Comparison of ENCODE assay signal across 26 mouse cellular contexts in genomic region chr11:69357690-69358089, GRCm38 (mm10). TPM values are rescaled to one million over a fixed set of nuclear protein-coding genes. Genes with fewer than 3 reads are reported as not detected.
DNase-seq lines count a peak whose midpoint lies in the region; ATAC-seq and TF ChIP-seq lines count a peak whose summit lies in the region.
"Had no signal": no experiment of that assay in that cellular context is flagged by ENCODE, and none has a peak within 500 bp of the region (broad histone marks: within the 10 kb centered on the region; RNA-seq: fewer than 3 reads in every experiment).

No protein-coding gene starts in this region.

- WGBS in embryonic facial prominence, embryonic 14.5 days, result 85% methylated on average over 12 of the region's 12 CpGs
- 89% methylated on average over 12 of the region's 12 CpGs for WGBS in embryonic facial prominence, embryonic 10.5 days
- WGBS in intestine, embryonic 15.5 days, result 83% methylated on average over 12 of the region's 12 CpGs
- WGBS in intestine, postnatal 0 days, result 76% methylated on average over 12 of the region's 12 CpGs
- WGBS in forebrain, embryonic 12.5 days, result 93% methylated on average over 12 of the region's 12 CpGs

- H3K27ac ChIP-seq in embryonic facial prominence, embryonic 14.5 days (replicated peaks; ENCODE audit: low read depth, low read length), result no peak overlapping the region
- H3K27ac ChIP-seq in embryonic facial prominence, embryonic 10.5 days (replicated peaks), result no peak overlapping the region
- no peak overlapping the region for H3K27ac ChIP-seq in intestine, embryonic 15.5 days
- H3K27ac ChIP-seq in intestine, postnatal 0 days (ENCODE audit: low read depth, low read length), result no peak overlapping the region
- H3K27ac ChIP-seq in forebrain, embryonic 12.5 days, result no peak overlapping the region
- H3K27ac ChIP-seq: embryonic facial prominence, embryonic 12.5 days; forebrain, embryonic 13.5 days; heart, embryonic 10.5 days; heart, embryonic 13.5 days; hindbrain, embryonic 12.5 days; hindbrain, embryonic 15.5 days had no signal

- no peaks in the 10 kb centered on the region for H3K9me3 ChIP-seq in embryonic facial prominence, embryonic 14.5 days (ENCODE audit: control insufficient read depth, low read length)
- H3K9me3 ChIP-seq in embryonic facial prominence, embryonic 10.5 days, result no peaks in the 10 kb centered on the region
- H3K9me3 ChIP-seq in intestine, embryonic 15.5 days, result no peaks in the 10 kb centered on the region
- H3K9me3 ChIP-seq in intestine, postnatal 0 days (ENCODE audit: control insufficient read depth), result no peaks in the 10 kb centered on the region
- H3K9me3 ChIP-seq in forebrain, embryonic 12.5 days, result no peaks in the 10 kb centered on the region
- H3K9me3 ChIP-seq: embryonic facial prominence, embryonic 12.5 days; forebrain, embryonic 13.5 days; G1E; heart, embryonic 10.5 days; heart, embryonic 13.5 days; hindbrain, embryonic 12.5 days; hindbrain, embryonic 15.5 days had no signal

- no peaks in the 10 kb centered on the region for H3K79me2 ChIP-seq in myocyte (ENCODE audit: control insufficient read depth, insufficient read depth)

- DNase-seq in embryonic facial prominence, embryonic 14.5 days (ENCODE audit: low spot score), result no peak
- no peak for DNase-seq in embryonic facial prominence, embryonic 10.5 days (ENCODE audit: low spot score)
- DNase-seq in gastrocnemius, postnatal 14 days, result peak; percentile 49
- no peak for DNase-seq in heart, postnatal 14 days
- DNase-seq: adrenal gland, postnatal 10 days; adrenal gland, postnatal 36 days; cerebellum, adult 18-20 months; cerebellum, adult 9-10 months; cerebellum, postnatal 14 days; heart, adult 11 months; kidney, adult 18-20 months had no signal

- no peak for TF ChIP-seq CTCF in intestine, postnatal 0 days (IDR thresholded peaks at IDR 0.05; ENCODE audit: low read depth)

- H3K27me3 ChIP-seq in embryonic facial prominence, embryonic 14.5 days (replicated peaks; ENCODE audit: control insufficient read depth, insufficient read depth, low read length), result no peaks in the 10 kb centered on the region
- no peaks in the 10 kb centered on the region for H3K27me3 ChIP-seq in embryonic facial prominence, embryonic 10.5 days (replicated peaks; ENCODE audit: low read depth, poor library complexity, severe bottlenecking)
- H3K27me3 ChIP-seq in intestine, embryonic 15.5 days (replicated peaks), result no peaks in the 10 kb centered on the region
- no peaks in the 10 kb centered on the region for H3K27me3 ChIP-seq in intestine, postnatal 0 days (replicated peaks; ENCODE audit: control insufficient read depth, insufficient read depth, low read length)
- no peaks in the 10 kb centered on the region for H3K27me3 ChIP-seq in myocyte (ENCODE audit: control insufficient read depth, insufficient read depth, insufficient read length)
- no peaks in the 10 kb centered on the region for H3K27me3 ChIP-seq in forebrain, embryonic 12.5 days
- H3K27me3 ChIP-seq: embryonic facial prominence, embryonic 12.5 days; forebrain, embryonic 13.5 days; heart, embryonic 13.5 days; hindbrain, embryonic 12.5 days; hindbrain, embryonic 15.5 days; Patski had no signal

- no peak overlapping the region for H3K4me2 ChIP-seq in embryonic facial prominence, embryonic 14.5 days (ENCODE audit: low read depth, low read length)
- no peak overlapping the region for H3K4me2 ChIP-seq in intestine, embryonic 15.5 days (replicated peaks)
- H3K4me2 ChIP-seq in intestine, postnatal 0 days (replicated peaks; ENCODE audit: low read depth), result no peak overlapping the region
- H3K4me2 ChIP-seq in myocyte (ENCODE audit: low read depth), result peak overlapping the region; percentile 66
- H3K4me2 ChIP-seq in forebrain, embryonic 12.5 days, result no peak overlapping the region
- H3K4me2 ChIP-seq: embryonic facial prominence, embryonic 12.5 days; forebrain, embryonic 13.5 days; heart, embryonic 13.5 days; hindbrain, embryonic 12.5 days; hindbrain, embryonic 15.5 days had no signal

- ATAC-seq in embryonic facial prominence, embryonic 14.5 days (ENCODE audit: low read depth), result 0 out of 2 replicates have a peak, but pooled peaks have one; percentile 12
- 0 out of 2 replicates have a peak, but pooled peaks have one; percentile 36 for ATAC-seq in intestine, embryonic 15.5 days
- ATAC-seq in intestine, postnatal 0 days, result no peak
- no peak for ATAC-seq in forebrain, embryonic 12.5 days (ENCODE audit: low FRiP score)
- ATAC-seq: forebrain, embryonic 13.5 days; forebrain, embryonic 16.5 days; Patski had no signal

- no peak overlapping the region for H3K4me3 ChIP-seq in embryonic facial prominence, embryonic 14.5 days (ENCODE audit: low read depth, low read length)
- no peak overlapping the region for H3K4me3 ChIP-seq in embryonic facial prominence, embryonic 10.5 days
- no peak overlapping the region for H3K4me3 ChIP-seq in intestine, embryonic 15.5 days (replicated peaks)
- H3K4me3 ChIP-seq in intestine, postnatal 0 days (ENCODE audit: low read depth, low read length), result no peak overlapping the region
- H3K4me3 ChIP-seq in myocyte, result peak overlapping the region; percentile 8
- no peak overlapping the region for H3K4me3 ChIP-seq in forebrain, embryonic 12.5 days (replicated peaks)
- H3K4me3 ChIP-seq: embryonic facial prominence, embryonic 12.5 days; erythroblast, embryonic 14.5 days; forebrain, embryonic 13.5 days; heart, embryonic 10.5 days; heart, embryonic 13.5 days; hindbrain, embryonic 12.5 days; hindbrain, embryonic 15.5 days had no signal

- peaks cover 97% of the 10 kb centered on the region for H3K36me3 ChIP-seq in embryonic facial prominence, embryonic 14.5 days (ENCODE audit: control insufficient read depth, insufficient read depth, low read length)
- peaks cover 100% of the 10 kb centered on the region for H3K36me3 ChIP-seq in embryonic facial prominence, embryonic 10.5 days (replicated peaks)
- H3K36me3 ChIP-seq in intestine, embryonic 15.5 days, result peaks cover 68% of the 10 kb centered on the region
- H3K36me3 ChIP-seq in intestine, postnatal 0 days (ENCODE audit: control insufficient read depth, insufficient read depth), result peaks cover 90% of the 10 kb centered on the region
- H3K36me3 ChIP-seq in myocyte (ENCODE audit: control insufficient read depth, insufficient read depth), result peaks cover 46% of the 10 kb centered on the region
- peaks cover 99% of the 10 kb centered on the region for H3K36me3 ChIP-seq in forebrain, embryonic 12.5 days (replicated peaks)

- H3ac ChIP-seq in myocyte (ENCODE audit: control insufficient read depth, insufficient read length), result no peak overlapping the region

- TF ChIP-seq POLR2A in myocyte (IDR thresholded peaks at IDR 0.05; ENCODE audit: insufficient read length, low read depth), result peak; percentile 60

- intact Hi-C loops in gastrocnemius, postnatal 14 days (cut with DNase I; ENCODE audit: low total_unique reads), result no loop called here
- intact Hi-C loops in heart, postnatal 14 days (cut with DNase I), result no loop called here

- no peaks in the 10 kb centered on the region for H3K4me1 ChIP-seq in embryonic facial prominence, embryonic 14.5 days (ENCODE audit: control insufficient read depth, insufficient read depth, low read length)
- peaks cover 15% of the 10 kb centered on the region for H3K4me1 ChIP-seq in embryonic facial prominence, embryonic 10.5 days
- H3K4me1 ChIP-seq in intestine, embryonic 15.5 days (replicated peaks), result no peaks in the 10 kb centered on the region
- no peaks in the 10 kb centered on the region for H3K4me1 ChIP-seq in intestine, postnatal 0 days (replicated peaks; ENCODE audit: control insufficient read depth, insufficient read depth, low read length)
- H3K4me1 ChIP-seq in forebrain, embryonic 12.5 days, result peaks cover 8% of the 10 kb centered on the region; the same call in 1 of the 2 replicates
- H3K4me1 ChIP-seq: heart, embryonic 13.5 days had no signal

- H3K9ac ChIP-seq in embryonic facial prominence, embryonic 14.5 days (ENCODE audit: low read depth, low read length), result no peak overlapping the region
- H3K9ac ChIP-seq in intestine, embryonic 15.5 days, result no peak overlapping the region
- no peak overlapping the region for H3K9ac ChIP-seq in intestine, postnatal 0 days (ENCODE audit: low read depth, low read length)
- H3K9ac ChIP-seq in forebrain, embryonic 12.5 days, result no peak overlapping the region
- H3K9ac ChIP-seq: embryonic facial prominence, embryonic 12.5 days; forebrain, embryonic 13.5 days; heart, embryonic 13.5 days; hindbrain, embryonic 12.5 days; hindbrain, embryonic 15.5 days had no signal

RNA-seq across cellular contexts. Expression of gene Chd3, which starts 11.5 kb away (rescaled TPM):
- 68.9 and 73.3 TPM in 2 replicates for polyA plus RNA-seq in embryonic facial prominence, embryonic 14.5 days (2014; fragmentation: Nextera tagmentation; extraction: Ambion mirVana)
- polyA plus RNA-seq in embryonic facial prominence, embryonic 10.5 days (2016; fragmentation: Nextera tagmentation; extraction: Ambion mirVana), result 46.2 and 55.9 TPM in 2 replicates
- polyA plus RNA-seq in intestine, embryonic 15.5 days (2015; fragmentation: Nextera tagmentation; extraction: Ambion mirVana), result 39.9 and 44.1 TPM in 2 replicates
- polyA plus RNA-seq in intestine, postnatal 0 days (2015; fragmentation: Nextera tagmentation; extraction: Ambion mirVana), result 19.4 and 24.8 TPM in 2 replicates
- 10 to 100 TPM; 25.5 to 28.7 TPM for total RNA-seq in gastrocnemius, postnatal 14 days (2021)
- 148 TPM for polyA plus RNA-seq in myocyte (2012; fragmentation: generic; extraction: Trizol)
- polyA plus RNA-seq in forebrain, embryonic 12.5 days (2016; fragmentation: Nextera tagmentation; extraction: Ambion mirVana), result 94.3 and 98.3 TPM in 2 replicates
- total RNA-seq in heart, postnatal 14 days (2021), result 10 to 100 TPM; 45.4 to 47.4 TPM

RNA-seq across cellular contexts. Expression of gene Rnf227, which starts 17.4 kb away (rescaled TPM):
- 15.6 and 17.1 TPM in 2 replicates for polyA plus RNA-seq in embryonic facial prominence, embryonic 14.5 days (2014; fragmentation: Nextera tagmentation; extraction: Ambion mirVana)
- polyA plus RNA-seq in embryonic facial prominence, embryonic 10.5 days (2016; fragmentation: Nextera tagmentation; extraction: Ambion mirVana), result 18.7 and 18.8 TPM in 2 replicates
- polyA plus RNA-seq in intestine, embryonic 15.5 days (2015; fragmentation: Nextera tagmentation; extraction: Ambion mirVana), result 10.8 and 10.9 TPM in 2 replicates
- 7.8 and 7.9 TPM in 2 replicates for polyA plus RNA-seq in intestine, postnatal 0 days (2015; fragmentation: Nextera tagmentation; extraction: Ambion mirVana)
- total RNA-seq in gastrocnemius, postnatal 14 days (2021), result under 1 TPM; 0.35 to 0.68 TPM
- 2.5 TPM for polyA plus RNA-seq in myocyte (2012; fragmentation: generic; extraction: Trizol)
- 44.8 and 46.3 TPM in 2 replicates for polyA plus RNA-seq in forebrain, embryonic 12.5 days (2016; fragmentation: Nextera tagmentation; extraction: Ambion mirVana)
- total RNA-seq in heart, postnatal 14 days (2021), result under 1 TPM; 0.34 to 0.48 TPM
- polyA plus RNA-seq: G1E had no signal

RNA-seq across cellular contexts. Expression of gene Kcnab3, which starts 31.6 kb away (rescaled TPM):
- 1.7 and 2.0 TPM in 2 replicates for polyA plus RNA-seq in embryonic facial prominence, embryonic 14.5 days (2014; fragmentation: Nextera tagmentation; extraction: Ambion mirVana)
- 0.75 and 1.1 TPM in 2 replicates for polyA plus RNA-seq in embryonic facial prominence, embryonic 10.5 days (2016; fragmentation: Nextera tagmentation; extraction: Ambion mirVana)
- polyA plus RNA-seq in intestine, embryonic 15.5 days (2015; fragmentation: Nextera tagmentation; extraction: Ambion mirVana), result 2.2 and 2.3 TPM in 2 replicates
- polyA plus RNA-seq in intestine, postnatal 0 days (2015; fragmentation: Nextera tagmentation; extraction: Ambion mirVana), result 1.3 and 1.4 TPM in 2 replicates
- under 1 TPM; 0.18 to 0.24 TPM for total RNA-seq in gastrocnemius, postnatal 14 days (2021)
- 2.0 TPM for polyA plus RNA-seq in myocyte (2012; fragmentation: generic; extraction: Trizol)
- 5.1 and 5.5 TPM in 2 replicates for polyA plus RNA-seq in forebrain, embryonic 12.5 days (2016; fragmentation: Nextera tagmentation; extraction: Ambion mirVana)
- under 1 TPM; 0.51 to 0.67 TPM for total RNA-seq in heart, postnatal 14 days (2021)
- total RNA-seq: hematopoietic stem cell, adult 5-6 weeks had no signal
- polyA plus RNA-seq: erythroblast, embryonic 14.5 days had no signal

RNA-seq across cellular contexts. Expression of gene Trappc1, which starts 33.9 kb away (rescaled TPM):
- polyA plus RNA-seq in embryonic facial prominence, embryonic 14.5 days (2014; fragmentation: Nextera tagmentation; extraction: Ambion mirVana), result 147 and 164 TPM in 2 replicates
- 152 and 159 TPM in 2 replicates for polyA plus RNA-seq in embryonic facial prominence, embryonic 10.5 days (2016; fragmentation: Nextera tagmentation; extraction: Ambion mirVana)
- 135 and 147 TPM in 2 replicates for polyA plus RNA-seq in intestine, embryonic 15.5 days (2015; fragmentation: Nextera tagmentation; extraction: Ambion mirVana)
- 173 and 182 TPM in 2 replicates for polyA plus RNA-seq in intestine, postnatal 0 days (2015; fragmentation: Nextera tagmentation; extraction: Ambion mirVana)
- 10 to 100 TPM; 52.3 to 54.1 TPM for total RNA-seq in gastrocnemius, postnatal 14 days (2021)
- 116 TPM for polyA plus RNA-seq in myocyte (2012; fragmentation: generic; extraction: Trizol)
- 185 and 192 TPM in 2 replicates for polyA plus RNA-seq in forebrain, embryonic 12.5 days (2016; fragmentation: Nextera tagmentation; extraction: Ambion mirVana)
- total RNA-seq in heart, postnatal 14 days (2021), result 10 to 100 TPM; 54.0 to 61.4 TPM

RNA-seq across cellular contexts. Expression of gene Cntrob, which starts 34.1 kb away (rescaled TPM):
- 12.4 and 15.7 TPM in 2 replicates for polyA plus RNA-seq in embryonic facial prominence, embryonic 14.5 days (2014; fragmentation: Nextera tagmentation; extraction: Ambion mirVana)
- polyA plus RNA-seq in embryonic facial prominence, embryonic 10.5 days (2016; fragmentation: Nextera tagmentation; extraction: Ambion mirVana), result 34.1 and 37.3 TPM in 2 replicates
- polyA plus RNA-seq in intestine, embryonic 15.5 days (2015; fragmentation: Nextera tagmentation; extraction: Ambion mirVana), result 18.5 and 19.6 TPM in 2 replicates
- 7.4 and 7.9 TPM in 2 replicates for polyA plus RNA-seq in intestine, postnatal 0 days (2015; fragmentation: Nextera tagmentation; extraction: Ambion mirVana)
- total RNA-seq in gastrocnemius, postnatal 14 days (2021), result 1 to 10 TPM; 2.5 to 3.2 TPM
- polyA plus RNA-seq in myocyte (2012; fragmentation: generic; extraction: Trizol), result 10.3 TPM
- polyA plus RNA-seq in forebrain, embryonic 12.5 days (2016; fragmentation: Nextera tagmentation; extraction: Ambion mirVana), result 49.0 and 52.6 TPM in 2 replicates
- 1 to 10 TPM; 3.4 to 6.1 TPM for total RNA-seq in heart, postnatal 14 days (2021)

Comparison
In these comparisons a context has a peak if more than half of its experiments do, and no peak if none do; other contexts are left out.
1. ATAC-seq: peak in embryonic facial prominence, embryonic 14.5 days (single experiment) and intestine, embryonic 15.5 days (single experiment); none in intestine, postnatal 0 days (single experiment) and forebrain, embryonic 12.5 days (single experiment).